Mouse (Mus musculus): ENCODE measurements around the gene Mettl1. TPM values are rescaled to one million over a fixed set of nuclear protein-coding genes. Genes with fewer than 3 reads are reported as not detected.
"Not testable (repeated sequence)": the region's sequence is repeated elsewhere in the genome, so short reads cannot be mapped to it uniquely, and the experiment has no call there.

Mettl1 gene
- polyA plus RNA-seq, 1 experiment from 2014 or later: 65.5 TPM

GRCm38 (mm10) chr10:127072270-127072669 is 31.1 kb downstream of the Mettl1 start:
- Histone ChIP-seq H3K27me3 (peaks cover 27% of the 10 kb centered on the region), H3K36me3 (peaks cover 15% of the 10 kb centered on the region), H3K4me1 (peaks cover 22% of the 10 kb centered on the region)
- 88% methylated on average over 4 of the region's 4 CpGs for WGBS
- not testable (repeated sequence) for H3K9ac ChIP-seq; H3K9me3 ChIP-seq; H3K4me2 ChIP-seq (replicated peaks); H3K27ac ChIP-seq; H3K4me3 ChIP-seq; ATAC-seq (ENCODE audit: low FRiP score, low read depth)

GRCm38 (mm10) chr10:127072969-127073368 is 31.8 kb downstream of the Mettl1 start:
- H3K27ac ChIP-seq; H3K36me3 ChIP-seq; H3K9ac ChIP-seq; ATAC-seq (ENCODE audit: low FRiP score, low read depth); H3K9me3 ChIP-seq; H3K4me3 ChIP-seq; H3K4me2 ChIP-seq (replicated peaks): not testable (repeated sequence)
- WGBS: 81% methylated on average over 2 of the region's 2 CpGs
- Histone ChIP-seq H3K27me3 (peaks cover 34% of the 10 kb centered on the region), H3K4me1 (peaks cover 25% of the 10 kb centered on the region)

- H3K27ac ChIP-seq: no peak overlapping the region
- H3K4me2 ChIP-seq (replicated peaks): no peak overlapping the region
- 82% methylated on average over 1 of the region's 1 CpGs for WGBS
- no peaks in the 10 kb centered on the region for H3K9me3 ChIP-seq
- H3K9ac ChIP-seq: no peak overlapping the region
- no peak overlapping the region for H3K4me3 ChIP-seq
- peaks cover 44% of the 10 kb centered on the region for H3K27me3 ChIP-seq
- H3K36me3 ChIP-seq: no peaks in the 10 kb centered on the region
- H3K4me1 ChIP-seq: peaks cover 22% of the 10 kb centered on the region
- no peak for ATAC-seq (ENCODE audit: low FRiP score, low read depth)
These were observed 32.8 kb downstream of the Mettl1 start for GRCm38 (mm10) chr10:127073981-127074380.

- Histone ChIP-seq H3K27me3 (peaks cover 55% of the 10 kb centered on the region), H3K27ac (no peak within 1 kb of the TSS), H3K4me2 (replicated peaks) (no peak within 1 kb of the TSS), H3K36me3 (no peaks in the 10 kb centered on the region), H3K9me3 (no peaks in the 10 kb centered on the region), H3K9ac (no peak within 1 kb of the TSS), H3K4me3 (no peak within 1 kb of the TSS), H3K4me1 (peaks cover 29% of the 10 kb centered on the region)
- WGBS: 54% methylated on average over 9 of the region's 9 CpGs
- ATAC-seq (ENCODE audit: low FRiP score, low read depth): no peak
These were observed 33.9 kb downstream of the Mettl1 start, which contains the start of gene Agap2 for GRCm38 (mm10) chr10:127075080-127075479. Gene Agap2 (plus strand): TSS chr10:127075284.

- Histone ChIP-seq H3K4me2 (replicated peaks) (no peak overlapping the region), H3K9ac (no peak overlapping the region), H3K9me3 (no peaks in the 10 kb centered on the region), H3K4me3 (no peak overlapping the region), H3K27me3 (peaks cover 60% of the 10 kb centered on the region), H3K36me3 (no peaks in the 10 kb centered on the region), H3K4me1 (peaks cover 34% of the 10 kb centered on the region), H3K27ac (no peak overlapping the region)
- WGBS: 68% methylated on average over 8 of the region's 8 CpGs
- ATAC-seq (ENCODE audit: low FRiP score, low read depth): no peak
These were observed 34.4 kb downstream of the Mettl1 start for GRCm38 (mm10) chr10:127075651-127076050.

GRCm38 (mm10) chr10:127076082-127076481 is 34.9 kb downstream of the Mettl1 start:
- 35% methylated on average over 4 of the region's 4 CpGs for WGBS
- Histone ChIP-seq H3K36me3 (no peaks in the 10 kb centered on the region), H3K4me1 (peaks cover 34% of the 10 kb centered on the region), H3K9me3 (no peaks in the 10 kb centered on the region), H3K27ac (no peak overlapping the region), H3K4me2 (replicated peaks) (no peak overlapping the region), H3K4me3 (no peak overlapping the region), H3K27me3 (peaks cover 65% of the 10 kb centered on the region), H3K9ac (no peak overlapping the region)
- no peak for ATAC-seq (ENCODE audit: low FRiP score, low read depth)

- no peak overlapping the region for H3K4me2 ChIP-seq (replicated peaks)
- WGBS: 1% methylated on average over 10 of the region's 10 CpGs
- H3K4me3 ChIP-seq: no peak overlapping the region
- H3K9me3 ChIP-seq: no peaks in the 10 kb centered on the region
- no peak overlapping the region for H3K9ac ChIP-seq
- H3K4me1 ChIP-seq: peaks cover 41% of the 10 kb centered on the region
- ATAC-seq (ENCODE audit: low FRiP score, low read depth): no peak
- no peaks in the 10 kb centered on the region for H3K36me3 ChIP-seq
- peaks cover 79% of the 10 kb centered on the region for H3K27me3 ChIP-seq
- no peak overlapping the region for H3K27ac ChIP-seq
These were observed 36.3 kb downstream of the Mettl1 start for GRCm38 (mm10) chr10:127077515-127077914.

GRCm38 (mm10) chr10:127078001-127078676 is 36.9 kb downstream of the Mettl1 start:
- Histone ChIP-seq H3K4me3 (peak overlapping the region; percentile 56), H3K27me3 (peaks cover 85% of the 10 kb centered on the region), H3K9ac (no peak overlapping the region; the same call in 1 of the 2 replicates), H3K4me1 (peaks cover 41% of the 10 kb centered on the region), H3K9me3 (no peaks in the 10 kb centered on the region), H3K4me2 (replicated peaks) (peak overlapping the region; percentile 98), H3K27ac (no peak overlapping the region), H3K36me3 (no peaks in the 10 kb centered on the region)
- ATAC-seq (ENCODE audit: low FRiP score, low read depth): no peak
- 2% methylated on average over 12 of the region's 12 CpGs for WGBS

GRCm38 (mm10) chr10:127078677-127079575 is 37.7 kb downstream of the Mettl1 start:
- Histone ChIP-seq H3K4me1 (peaks cover 41% of the 10 kb centered on the region), H3K4me2 (replicated peaks) (peak overlapping the region; percentile 98), H3K36me3 (no peaks in the 10 kb centered on the region), H3K27me3 (peaks cover 93% of the 10 kb centered on the region), H3K27ac (no peak overlapping the region), H3K4me3 (peak overlapping the region; percentile 56), H3K9ac (peak overlapping the region; percentile 70), H3K9me3 (no peaks in the 10 kb centered on the region)
- WGBS: 2% methylated on average over 29 of the region's 49 CpGs
- peak; percentile 20; the same call in 1 of the 2 replicates for ATAC-seq (ENCODE audit: low FRiP score, low read depth)

GRCm38 (mm10) chr10:127079665-127080391 is 38.6 kb downstream of the Mettl1 start:
- H3K4me1 ChIP-seq: peaks cover 41% of the 10 kb centered on the region
- no peaks in the 10 kb centered on the region for H3K9me3 ChIP-seq
- peak overlapping the region; percentile 56 for H3K4me3 ChIP-seq
- WGBS: 1% methylated on average over 67 of the region's 70 CpGs
- ATAC-seq (ENCODE audit: low FRiP score, low read depth): peak; percentile 7; the same call in 1 of the 2 replicates
- H3K4me2 ChIP-seq (replicated peaks): peak overlapping the region; percentile 98
- H3K9ac ChIP-seq: peak overlapping the region; percentile 70
- H3K27ac ChIP-seq: no peak overlapping the region
- peaks cover 100% of the 10 kb centered on the region for H3K27me3 ChIP-seq
- no peaks in the 10 kb centered on the region for H3K36me3 ChIP-seq

GRCm38 (mm10) chr10:127080901-127081780 is 39.9 kb downstream of the Mettl1 start:
- no peaks in the 10 kb centered on the region for H3K9me3 ChIP-seq
- no peaks in the 10 kb centered on the region for H3K36me3 ChIP-seq
- H3K27ac ChIP-seq: no peak overlapping the region
- H3K4me3 ChIP-seq: peak overlapping the region; percentile 56
- WGBS: 1% methylated on average over 48 of the region's 48 CpGs
- peak overlapping the region; percentile 98 for H3K4me2 ChIP-seq (replicated peaks)
- peaks cover 97% of the 10 kb centered on the region for H3K27me3 ChIP-seq
- H3K4me1 ChIP-seq: peaks cover 41% of the 10 kb centered on the region
- ATAC-seq (ENCODE audit: low FRiP score, low read depth): no peak
- H3K9ac ChIP-seq: peak overlapping the region; percentile 54
